8 mouse cellular contexts compared by ENCODE assay signal in genomic region chr2:104887882-104888566, GRCm38 (mm10). TPM values are rescaled to one million over a fixed set of nuclear protein-coding genes. Genes with fewer than 3 reads are reported as not detected.
DNase-seq lines count a peak whose midpoint lies in the region.

No protein-coding gene starts in this region.

- peak; percentile 56 for DNase-seq in CD4-positive helper T cell, adult 2 months (ENCODE audit: low read depth, low spot score)
- DNase-seq in adrenal gland, adult 2 months: peak; percentile 74
- peak; percentile 90 for DNase-seq in embryo, embryonic 10.5 days (ENCODE audit: low spot score)
- DNase-seq in gastrocnemius, postnatal 36 days: peak; percentile 51 to 57
- DNase-seq in kidney, postnatal 14 days: peak; percentile 85
- DNase-seq in lung, adult 18-20 months: peak; percentile 58 to 65
- DNase-seq in ovary, postnatal 10 days (ENCODE audit: low spot score): peak; percentile 49
- DNase-seq in thymus, postnatal 0 days (ENCODE audit: low spot score): peak; percentile 71

- intact Hi-C loops in gastrocnemius, postnatal 36 days (cut with DNase I): loop anchor here (5.0 kb wide), 1 partner anchor 344 kb away; no protein-coding TSS in a partner anchor

RNA-seq across cellular contexts. Expression of gene Ccdc73, which starts 20.4 kb away (rescaled TPM):
- total RNA-seq in adrenal gland, adult 2 months (2021): 1 to 10 TPM; 5.3 to 6.9 TPM
- polyA plus RNA-seq in adrenal gland, adult 2 months (2012; rRNA removed): 0.49 and 1.2 TPM in 2 replicates
- total RNA-seq in gastrocnemius, postnatal 36 days (2021): 1 to 10 TPM; 2.9 to 4.6 TPM
- 7.5 and 7.6 TPM in 2 replicates for polyA plus RNA-seq in thymus, postnatal 0 days (2015; fragmentation: Nextera tagmentation; extraction: Ambion mirVana)

RNA-seq across cellular contexts. Expression of gene Prrg4, which starts 38.3 kb away (rescaled TPM):
- 1 to 10 TPM; 4.1 to 9.6 TPM for total RNA-seq in adrenal gland, adult 2 months (2021)
- 1.1 and 1.3 TPM in 2 replicates for polyA plus RNA-seq in adrenal gland, adult 2 months (2012; rRNA removed)
- under 1 TPM in 1 of 2 experiments, not detected in 1; 0.25 TPM for total RNA-seq in gastrocnemius, postnatal 36 days (2021)
- polyA plus RNA-seq in thymus, postnatal 0 days (2015; fragmentation: Nextera tagmentation; extraction: Ambion mirVana): 2.3 and 2.6 TPM in 2 replicates

Comparison
In these comparisons a context has a peak if more than half of its experiments do, and no peak if none do; other contexts are left out.
1. Peak in every context shown above with its lines: DNase-seq.
2. RNA of gene Prrg4, which starts 38.3 kb away (total RNA-seq): 4.1 to 9.6 TPM in adrenal gland, adult 2 months; 0.25 TPM in gastrocnemius, postnatal 36 days; every median in the first group is over 4 times any median in the second.